Mouse (Mus musculus) left cerebral cortex, adult 6 months (tissue): ENCODE results near the gene 4930486L24Rik. TPM values are rescaled to one million over a fixed set of nuclear protein-coding genes. Genes with fewer than 3 reads are reported as not detected.

Experiments
- long read RNA-seq, 2 experiments: library from polyadenylated mRNA; unstranded; transcript quantifications; one replicate each; pipeline ENCODE4 v2.0.0; 2019 to 2020
- polyA plus RNA-seq: library from polyadenylated mRNA; unstranded; fragments of <200 nt; fragmentation: Nextera tagmentation; gene quantifications from 2 replicates; pipeline ENCODE4 v1.2.3, GENCODE M21; 2021

The 4930486L24Rik gene
- polyA plus RNA-seq: not detected in 2 replicates
- long read RNA-seq, experiment 1: 0 reads
- long read RNA-seq, experiment 2: 0 reads

GRCm38 (mm10) chr13:60864281-60864680, at the start of gene 4930486L24Rik:
Gene 4930486L24Rik (minus strand): TSS chr13:60864475.

GRCm38 (mm10) chr13:60904780-60905179, 40.5 kb upstream of the 4930486L24Rik start, which contains the start of gene Tpbpb:
Gene Tpbpb (minus strand): TSS chr13:60904880.

GRCm38 (mm10) chr13:60897328-60897727, 33.1 kb upstream of the 4930486L24Rik start, which contains the start of gene Ctla2b:
Gene Ctla2b (minus strand): TSS chr13:60897447.

DNA sequence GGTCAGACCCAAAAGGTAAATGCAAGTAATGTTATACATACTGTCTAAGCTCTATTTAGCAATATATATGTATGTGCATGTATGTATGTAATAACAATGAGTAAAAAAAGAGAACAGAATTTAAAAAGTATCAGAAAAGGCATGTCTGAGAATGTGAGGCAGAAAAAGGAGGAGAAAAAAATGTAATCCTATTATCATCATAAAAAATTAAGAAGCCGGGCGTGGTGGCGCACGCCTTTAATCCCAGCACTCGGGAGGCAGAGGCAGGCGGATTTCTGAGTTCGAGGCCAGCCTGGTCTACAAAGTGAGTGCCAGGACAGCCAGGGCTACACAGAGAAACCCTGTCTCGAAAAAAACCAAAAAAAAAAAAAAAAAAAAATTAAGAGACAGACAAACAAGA, 32.5 kb upstream of the 4930486L24Rik start, which contains the start of gene Gm49392:
Gene Gm49392, minus strand, starts transcription at position 101 of the 400 bp plus-strand sequence.

GRCm38 (mm10) chr13:60802749-60803148, 61.5 kb downstream of the 4930486L24Rik start, which contains the start of gene Ctsll3:
Gene Ctsll3 (minus strand): TSS chr13:60802849.

Other genes with a start within 250 kb of the 4930486L24Rik start
- gene BC051665, start 78.1 kb downstream of the 4930486L24Rik start, polyA plus RNA-seq: not detected in 2 replicates
- not detected in 2 replicates for gene Ctsll3, start 61.6 kb downstream of the 4930486L24Rik start, polyA plus RNA-seq
- gene Gm49392, start 32.4 kb upstream of the 4930486L24Rik start, polyA plus RNA-seq: 0.15 and 0.24 TPM in 2 replicates
- gene Ctla2b, start 33.0 kb upstream of the 4930486L24Rik start, polyA plus RNA-seq: 0.77 and 0.85 TPM in 2 replicates
- not detected in 2 replicates for gene Tpbpb, start 40.4 kb upstream of the 4930486L24Rik start, polyA plus RNA-seq
- not detected in 2 replicates for gene Gm49393, start 71.1 kb upstream of the 4930486L24Rik start, polyA plus RNA-seq
- gene Gm49391, start 72.1 kb upstream of the 4930486L24Rik start, polyA plus RNA-seq: 0.55 and 0.75 TPM in 2 replicates
- 12.4 and 14.9 TPM in 2 replicates for gene Ctla2a, start 72.2 kb upstream of the 4930486L24Rik start, polyA plus RNA-seq
- not detected in 2 replicates for gene Tpbpa, start 77.5 kb upstream of the 4930486L24Rik start, polyA plus RNA-seq
- gene Ctsj, start 141.5 kb upstream of the 4930486L24Rik start, polyA plus RNA-seq: not detected in 2 replicates
- not detected in 2 replicates for gene Ctsq, start 176.2 kb upstream of the 4930486L24Rik start, polyA plus RNA-seq